Mouse (Mus musculus): ENCODE data around the gene Xrcc2. TPM values are rescaled to one million over a fixed set of nuclear protein-coding genes. Genes with fewer than 3 reads are reported as not detected.
A peak's percentile ranks its signal among the peaks of the same experiment; 100 is the strongest.

Xrcc2 gene
- polyA plus RNA-seq, 1 experiment from 2014 or later = 3.6 TPM

GRCm38 (mm10) chr5:25665516-25665915 is 40.1 kb downstream of the Xrcc2 start:
- Histone ChIP-seq H3K4me1 (ENCODE audit: control insufficient read depth, insufficient read depth, low read length) (peaks cover 4% of the 10 kb centered on the region; the same call in 1 of the 2 replicates), H3K27ac (replicated peaks; ENCODE audit: low read depth, low read length) (no peak overlapping the region), H3K27me3 (replicated peaks; ENCODE audit: control insufficient read depth, insufficient read depth, low read length) (no peaks in the 10 kb centered on the region), H3K36me3 (ENCODE audit: control insufficient read depth, insufficient read depth, low read length) (no peaks in the 10 kb centered on the region), H3K4me2 (ENCODE audit: low read depth, low read length) (no peak overlapping the region), H3K9me3 (ENCODE audit: control insufficient read depth, low read length) (no peaks in the 10 kb centered on the region), H3K4me3 (ENCODE audit: low read depth, low read length) (no peak overlapping the region), H3K9ac (ENCODE audit: low read depth, low read length) (no peak overlapping the region)
- ATAC-seq (ENCODE audit: low read depth) (no peak), DNase-seq (ENCODE audit: low spot score) (no peak)
- WGBS = 50% methylated on average over 10 of the region's 10 CpGs

- ATAC-seq (ENCODE audit: low read depth) (no peak), DNase-seq (ENCODE audit: low spot score) (no peak)
- Histone ChIP-seq H3K9me3 (ENCODE audit: control insufficient read depth, low read length) (no peaks in the 10 kb centered on the region), H3K36me3 (ENCODE audit: control insufficient read depth, insufficient read depth, low read length) (no peaks in the 10 kb centered on the region), H3K4me1 (ENCODE audit: control insufficient read depth, insufficient read depth, low read length) (peaks cover 4% of the 10 kb centered on the region; the same call in 1 of the 2 replicates), H3K27ac (replicated peaks; ENCODE audit: low read depth, low read length) (no peak overlapping the region), H3K4me2 (ENCODE audit: low read depth, low read length) (no peak overlapping the region), H3K9ac (ENCODE audit: low read depth, low read length) (no peak overlapping the region), H3K4me3 (ENCODE audit: low read depth, low read length) (no peak overlapping the region), H3K27me3 (replicated peaks; ENCODE audit: control insufficient read depth, insufficient read depth, low read length) (no peaks in the 10 kb centered on the region)
- WGBS = 82% methylated on average over 2 of the region's 2 CpGs
Observed at GRCm38 (mm10) chr5:25663165-25663564, 42.5 kb downstream of the Xrcc2 start.

DNA sequence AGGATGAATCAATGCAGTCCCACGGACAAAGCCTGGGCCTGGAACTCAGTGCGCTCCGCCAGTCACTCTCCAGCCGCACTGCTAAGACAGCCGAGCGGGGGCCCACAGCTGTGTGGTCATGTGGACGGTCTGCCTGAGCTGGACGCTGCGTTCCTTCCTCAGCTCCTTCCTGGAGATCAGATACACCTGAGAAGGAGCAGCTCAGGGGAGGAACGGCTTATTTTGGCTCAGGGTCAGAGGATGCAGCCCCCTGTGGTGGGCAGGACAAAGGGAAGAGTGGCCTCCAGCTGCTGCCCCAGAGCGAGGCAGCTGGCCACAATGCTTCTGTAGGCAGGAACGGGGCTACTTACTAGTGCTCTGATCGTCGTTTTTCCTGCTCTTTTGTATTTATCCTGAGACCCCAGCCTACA is 51.0 kb downstream of the Xrcc2 start:
- Histone ChIP-seq H3K4me1 (ENCODE audit: control insufficient read depth, insufficient read depth, low read length) (peaks cover 3% of the 10 kb centered on the region; the same call in 1 of the 2 replicates), H3K9ac (ENCODE audit: low read depth, low read length) (0 out of 2 replicates have a peak overlapping the region, but pooled peaks have one; percentile 25), H3K27ac (replicated peaks; ENCODE audit: low read depth, low read length) (no peak overlapping the region), H3K36me3 (ENCODE audit: control insufficient read depth, insufficient read depth, low read length) (no peaks in the 10 kb centered on the region), H3K4me2 (ENCODE audit: low read depth, low read length) (peak overlapping the region; percentile 47), H3K4me3 (ENCODE audit: low read depth, low read length) (peak overlapping the region; percentile 5), H3K9me3 (ENCODE audit: control insufficient read depth, low read length) (no peaks in the 10 kb centered on the region), H3K27me3 (replicated peaks; ENCODE audit: control insufficient read depth, insufficient read depth, low read length) (no peaks in the 10 kb centered on the region)
- 9% methylated on average over 13 of the region's 14 CpGs for WGBS
- ATAC-seq (ENCODE audit: low read depth) (peak; percentile 81), DNase-seq (ENCODE audit: low spot score) (peak; percentile 33)

DNA sequence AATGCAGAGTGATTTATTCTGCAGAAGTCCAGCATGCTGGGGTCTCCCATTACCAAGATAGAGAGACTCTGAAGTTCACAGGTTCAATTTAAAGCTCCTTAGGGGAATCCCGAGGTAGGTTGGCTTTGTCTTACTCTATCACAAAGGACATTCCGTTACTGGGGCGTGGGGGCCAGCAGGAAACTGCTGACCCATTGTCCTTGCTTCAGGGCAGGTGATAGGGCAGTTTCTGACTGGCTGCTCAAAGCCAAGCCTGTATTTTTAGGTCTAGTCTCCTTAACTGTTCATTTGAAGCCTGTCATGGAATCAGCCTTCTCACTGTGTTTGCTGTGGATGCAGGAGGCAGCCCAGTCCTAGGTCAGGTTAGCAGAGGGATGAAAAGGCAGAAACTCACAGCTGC is 52.2 kb downstream of the Xrcc2 start:
- no peak overlapping the region for H3K9ac ChIP-seq (ENCODE audit: low read depth, low read length)
- 39% methylated on average over 3 of the region's 3 CpGs for WGBS

DNA sequence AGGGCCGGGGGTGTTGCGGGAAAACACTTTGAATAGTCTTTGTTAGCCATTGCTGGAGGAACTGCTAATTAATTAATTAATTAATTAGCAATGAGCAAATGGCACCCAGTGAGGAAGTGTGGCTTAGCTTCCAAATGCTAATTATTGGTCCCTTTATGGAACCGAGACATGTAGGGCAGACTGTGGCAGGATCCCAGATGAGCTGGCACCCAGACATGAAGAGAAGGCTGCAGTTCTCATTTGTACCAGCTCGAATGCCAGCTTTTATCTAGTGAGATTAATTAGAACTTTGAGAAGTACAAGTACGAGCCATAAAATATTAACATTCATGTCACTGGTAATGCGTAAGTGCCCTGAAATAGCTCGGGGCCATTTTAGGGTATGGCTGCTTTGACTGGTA is 53.2 kb downstream of the Xrcc2 start:
- H3K4me2 ChIP-seq (ENCODE audit: low read depth, low read length) = no peak overlapping the region
- H3K27me3 ChIP-seq (replicated peaks; ENCODE audit: control insufficient read depth, insufficient read depth, low read length) = no peaks in the 10 kb centered on the region
- no peak overlapping the region for H3K27ac ChIP-seq (replicated peaks; ENCODE audit: low read depth, low read length)
- 85% methylated on average over 7 of the region's 7 CpGs for WGBS
- no peaks in the 10 kb centered on the region for H3K9me3 ChIP-seq (ENCODE audit: control insufficient read depth, low read length)
- ATAC-seq (ENCODE audit: low read depth) (no peak), DNase-seq (ENCODE audit: low spot score) (no peak)
- no peaks in the 10 kb centered on the region for H3K36me3 ChIP-seq (ENCODE audit: control insufficient read depth, insufficient read depth, low read length)
- no peak overlapping the region for H3K4me3 ChIP-seq (ENCODE audit: low read depth, low read length)
- no peak overlapping the region for H3K9ac ChIP-seq (ENCODE audit: low read depth, low read length)
- H3K4me1 ChIP-seq (ENCODE audit: control insufficient read depth, insufficient read depth, low read length) = peaks cover 3% of the 10 kb centered on the region; the same call in 1 of the 2 replicates

More for the DNA sequence above, 52.2 kb downstream of the Xrcc2 start:
- peaks cover 3% of the 10 kb centered on the region; the same call in 1 of the 2 replicates for H3K4me1 ChIP-seq (ENCODE audit: control insufficient read depth, insufficient read depth, low read length)
- H3K27ac ChIP-seq (replicated peaks; ENCODE audit: low read depth, low read length) = no peak overlapping the region
- no peak overlapping the region for H3K4me2 ChIP-seq (ENCODE audit: low read depth, low read length)
- no peaks in the 10 kb centered on the region for H3K27me3 ChIP-seq (replicated peaks; ENCODE audit: control insufficient read depth, insufficient read depth, low read length)
- H3K4me3 ChIP-seq (ENCODE audit: low read depth, low read length) = no peak overlapping the region
- DNase-seq (ENCODE audit: low spot score) = no peak
- no peak for ATAC-seq (ENCODE audit: low read depth)
- no peaks in the 10 kb centered on the region for H3K9me3 ChIP-seq (ENCODE audit: control insufficient read depth, low read length)
- no peaks in the 10 kb centered on the region for H3K36me3 ChIP-seq (ENCODE audit: control insufficient read depth, insufficient read depth, low read length)

DNA sequence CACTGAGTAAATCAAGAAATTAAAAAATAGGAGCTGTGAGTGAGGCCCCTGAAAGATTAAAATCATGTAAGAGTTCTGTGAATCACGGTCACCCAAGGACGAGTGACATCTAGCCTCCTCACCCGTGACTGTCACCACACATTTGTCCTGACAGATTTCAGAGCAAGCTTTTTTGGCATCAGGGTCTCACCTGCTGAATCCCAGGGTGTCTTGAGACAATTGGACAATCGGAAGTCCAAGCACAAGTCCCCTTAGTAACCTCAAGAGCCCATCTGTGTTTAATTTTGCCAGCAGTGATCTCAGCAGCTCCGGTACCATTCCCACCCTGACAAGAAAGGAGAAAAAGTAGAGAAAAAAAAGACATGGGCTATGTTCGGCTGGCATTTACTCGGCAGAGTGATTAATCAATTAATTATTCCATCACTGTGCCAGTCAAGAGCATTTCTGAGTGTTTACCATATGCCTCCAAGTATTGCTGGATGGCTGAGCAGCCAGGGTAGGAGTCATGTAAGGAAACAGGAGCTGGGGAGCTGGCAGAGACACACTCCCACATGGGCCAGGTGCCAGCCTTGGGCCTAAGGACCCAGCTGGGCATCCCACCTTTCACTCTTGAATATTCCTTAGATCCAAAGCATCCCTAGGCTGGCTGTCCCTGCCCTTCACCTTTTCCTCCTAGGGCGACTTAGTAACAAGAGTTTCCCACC is 59.8 kb downstream of the Xrcc2 start:
- H3K9me3 ChIP-seq (ENCODE audit: control insufficient read depth, low read length) = no peaks in the 10 kb centered on the region
- no peak overlapping the region for H3K9ac ChIP-seq (ENCODE audit: low read depth, low read length)
- DNase-seq (ENCODE audit: low spot score) (no peak), ATAC-seq (ENCODE audit: low read depth) (no peak)
- H3K4me2 ChIP-seq (ENCODE audit: low read depth, low read length) = no peak overlapping the region
- H3K4me1 ChIP-seq (ENCODE audit: control insufficient read depth, insufficient read depth, low read length) = peaks cover 4% of the 10 kb centered on the region; the same call in 1 of the 2 replicates
- 56% methylated on average over 8 of the region's 8 CpGs for WGBS
- H3K27ac ChIP-seq (replicated peaks; ENCODE audit: low read depth, low read length) = no peak overlapping the region
- H3K4me3 ChIP-seq (ENCODE audit: low read depth, low read length) = no peak overlapping the region
- H3K36me3 ChIP-seq (ENCODE audit: control insufficient read depth, insufficient read depth, low read length) = no peaks in the 10 kb centered on the region
- no peaks in the 10 kb centered on the region for H3K27me3 ChIP-seq (replicated peaks; ENCODE audit: control insufficient read depth, insufficient read depth, low read length)

GRCm38 (mm10) chr5:25644509-25644908 is 61.1 kb downstream of the Xrcc2 start:
- no peak overlapping the region for H3K9ac ChIP-seq (ENCODE audit: low read depth, low read length)
- no peaks in the 10 kb centered on the region for H3K27me3 ChIP-seq (replicated peaks; ENCODE audit: control insufficient read depth, insufficient read depth, low read length)
- H3K4me3 ChIP-seq (ENCODE audit: low read depth, low read length) = no peak overlapping the region
- H3K4me1 ChIP-seq (ENCODE audit: control insufficient read depth, insufficient read depth, low read length) = peaks cover 4% of the 10 kb centered on the region; the same call in 1 of the 2 replicates
- DNase-seq (ENCODE audit: low spot score) (no peak), ATAC-seq (ENCODE audit: low read depth) (no peak)
- no peaks in the 10 kb centered on the region for H3K36me3 ChIP-seq (ENCODE audit: control insufficient read depth, insufficient read depth, low read length)
- no peak overlapping the region for H3K4me2 ChIP-seq (ENCODE audit: low read depth, low read length)
- no peak overlapping the region for H3K27ac ChIP-seq (replicated peaks; ENCODE audit: low read depth, low read length)
- no peaks in the 10 kb centered on the region for H3K9me3 ChIP-seq (ENCODE audit: control insufficient read depth, low read length)
- 88% methylated on average over 2 of the region's 2 CpGs for WGBS

DNA sequence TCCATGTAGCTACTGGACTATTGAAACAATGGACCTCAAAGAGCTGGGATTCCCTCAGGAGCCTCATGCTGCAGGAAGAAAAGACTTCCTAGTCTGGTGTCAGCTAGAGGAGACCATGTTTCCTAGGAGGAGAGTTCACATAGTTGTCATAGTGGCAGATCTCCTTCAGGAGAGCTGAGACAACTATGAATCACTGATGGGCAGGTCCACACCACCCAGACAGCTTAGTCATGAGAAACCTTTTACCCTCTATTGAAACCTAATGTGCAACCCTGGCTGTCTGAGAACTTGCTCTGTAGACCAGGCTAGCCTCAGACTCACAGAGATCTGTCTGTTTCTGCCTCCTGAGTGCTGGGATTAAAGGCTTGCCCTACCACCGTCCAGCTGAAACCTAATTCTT is 62.9 kb downstream of the Xrcc2 start:
- no peaks in the 10 kb centered on the region for H3K27me3 ChIP-seq (replicated peaks; ENCODE audit: control insufficient read depth, insufficient read depth, low read length)
- no peak overlapping the region for H3K4me3 ChIP-seq (ENCODE audit: low read depth, low read length)
- H3K4me1 ChIP-seq (ENCODE audit: control insufficient read depth, insufficient read depth, low read length) = peaks cover 4% of the 10 kb centered on the region; the same call in 1 of the 2 replicates
- WGBS = 77% methylated on average over 1 of the region's 1 CpGs
- H3K27ac ChIP-seq (replicated peaks; ENCODE audit: low read depth, low read length) = no peak overlapping the region
- H3K9me3 ChIP-seq (ENCODE audit: control insufficient read depth, low read length) = 0 out of 2 replicates have a peak, but pooled peaks cover 1% of the 10 kb centered on the region
- H3K36me3 ChIP-seq (ENCODE audit: control insufficient read depth, insufficient read depth, low read length) = no peaks in the 10 kb centered on the region
- H3K4me2 ChIP-seq (ENCODE audit: low read depth, low read length) = no peak overlapping the region
- H3K9ac ChIP-seq (ENCODE audit: low read depth, low read length) = no peak overlapping the region
- no peak for ATAC-seq (ENCODE audit: low read depth)
- DNase-seq (ENCODE audit: low spot score) = no peak

Data from embryonic facial prominence, embryonic 14.5 days (tissue).